Mouse (Mus musculus) common myeloid progenitor, adult 5-6 weeks (primary cell): ENCODE measurements around the gene Tuba1b. TPM values are rescaled to one million over a fixed set of nuclear protein-coding genes. Genes with fewer than 3 reads are reported as not detected.
"Not testable (repeated sequence)": the region's sequence is repeated elsewhere in the genome, so short reads cannot be mapped to it uniquely, and the experiment has no call there.

Source experiments
- ATAC-seq: replicated peaks from 2 replicates; pipeline ENCODE4 v1.8.0; 2016; ENCODE audit warnings: low read depth, mild to moderate bottlenecking, moderate TSS enrichment, inconsistent platforms; ENCODE audit not compliant: poor library complexity, severe bottlenecking
- total RNA-seq: library from RNA; stranded (forward); fragments of 200-1000, 187-1606 nt; gene quantifications from 2 replicates; pipeline ENCODE4 v1.2.3, GENCODE M21; 2017

Tuba1b gene
- total RNA-seq, 1 experiment from 2014 or later: 776 TPM

DNA sequence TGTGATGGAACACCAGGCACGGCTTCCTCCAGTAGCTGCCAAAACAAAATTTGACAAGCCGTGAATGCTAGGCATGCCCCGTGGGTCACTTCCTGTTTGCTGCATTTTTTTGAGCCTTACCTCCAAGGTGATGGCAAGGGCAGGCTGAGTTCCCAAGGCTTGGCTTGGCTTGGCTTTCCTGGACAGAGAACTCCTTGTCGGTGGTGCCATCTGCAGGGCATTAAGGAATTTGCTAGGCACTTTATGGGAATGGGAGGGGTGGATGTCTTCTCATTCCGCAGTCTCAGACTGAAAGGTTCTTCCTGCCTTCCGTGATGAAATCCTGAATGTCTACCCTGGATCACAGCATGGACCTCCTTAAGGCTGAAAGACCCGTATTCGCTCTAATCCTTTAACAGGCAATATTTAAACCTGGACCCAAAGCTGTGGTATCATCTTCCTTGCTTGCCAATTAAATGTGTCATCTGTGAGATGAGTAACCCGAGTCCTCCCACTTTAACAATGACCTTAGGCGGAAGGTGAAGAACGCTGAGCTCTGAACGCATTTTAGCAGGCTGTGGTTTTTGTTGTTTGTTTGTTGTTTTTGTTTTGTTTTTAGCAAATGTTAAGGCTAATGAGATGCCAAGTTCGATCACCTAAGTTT lies 5.6 kb downstream of the Tuba1b start:
- peak; percentile 70 for ATAC-seq

- ATAC-seq: peak; percentile 28; the same call in 1 of the 2 replicates
Measured at GRCm38 (mm10) chr15:98927566-98927965, 6.8 kb downstream of the Tuba1b start.

DNA sequence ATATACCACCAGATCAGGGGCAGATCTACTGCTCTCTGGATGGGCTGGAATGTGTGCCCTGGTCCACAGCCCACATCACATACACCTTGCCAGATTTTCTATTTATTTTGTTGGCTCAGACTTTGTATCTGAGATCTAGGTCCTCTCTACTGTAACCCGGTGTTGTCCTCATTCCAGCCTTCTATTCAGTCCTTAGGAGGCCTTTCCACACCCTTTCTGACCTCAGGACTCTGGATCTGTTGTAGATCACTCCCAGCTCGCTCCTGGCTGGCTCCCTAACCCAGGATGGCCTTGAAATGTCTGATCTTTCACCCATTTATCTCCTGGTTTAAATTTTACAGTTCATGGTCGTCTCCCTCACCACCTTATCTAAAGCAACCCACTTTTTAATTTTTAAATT lies 9.7 kb downstream of the Tuba1b start:
- ATAC-seq: no peak

DNA sequence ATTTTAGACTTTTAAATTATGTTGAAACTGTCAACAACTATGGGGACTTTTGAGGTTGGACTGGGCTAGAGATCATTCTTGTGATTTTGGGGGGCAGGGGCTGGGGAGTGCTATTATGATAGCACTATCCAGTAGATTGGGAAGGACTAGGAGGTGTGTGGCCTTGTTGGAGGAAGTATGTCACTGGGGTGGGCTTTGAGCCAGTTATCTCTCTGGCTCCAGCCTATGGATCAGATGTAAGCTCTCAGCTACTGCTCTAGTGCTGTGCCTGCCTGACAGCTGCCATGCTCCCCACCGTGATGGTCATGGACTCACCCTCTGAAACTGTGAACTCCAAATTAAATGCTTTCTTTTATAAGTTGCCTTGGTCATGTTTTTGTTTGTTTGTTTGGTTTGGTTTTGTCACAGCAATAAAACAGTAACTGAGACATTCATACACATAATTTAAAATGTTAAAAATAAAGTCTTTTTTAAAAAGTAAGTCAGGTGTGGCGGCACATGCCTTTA lies 11.3 kb downstream of the Tuba1b start:
- ATAC-seq: no peak

GRCm38 (mm10) chr15:98922581-98922980 lies 11.8 kb downstream of the Tuba1b start:
- no peak for ATAC-seq

DNA sequence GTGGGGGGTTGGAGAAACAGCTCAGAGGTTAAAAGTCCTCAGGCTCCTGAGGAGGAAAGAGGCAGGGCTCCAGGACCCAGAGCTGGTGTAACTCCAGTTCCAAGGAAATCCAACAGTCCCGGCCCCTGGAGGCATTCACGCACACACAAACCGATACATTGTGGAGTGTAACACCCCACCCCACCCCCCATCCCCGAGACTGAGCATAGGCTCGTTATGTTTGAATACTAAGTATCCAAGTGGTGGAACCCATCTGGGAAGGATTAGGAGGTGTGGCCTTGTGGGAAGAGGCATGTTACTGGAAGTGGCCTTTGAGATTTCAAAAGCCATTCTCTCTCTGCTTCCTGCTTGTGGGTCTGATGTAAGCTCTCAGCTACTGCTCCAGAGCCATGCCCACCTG lies 12.9 kb downstream of the Tuba1b start:
- no peak for ATAC-seq

DNA sequence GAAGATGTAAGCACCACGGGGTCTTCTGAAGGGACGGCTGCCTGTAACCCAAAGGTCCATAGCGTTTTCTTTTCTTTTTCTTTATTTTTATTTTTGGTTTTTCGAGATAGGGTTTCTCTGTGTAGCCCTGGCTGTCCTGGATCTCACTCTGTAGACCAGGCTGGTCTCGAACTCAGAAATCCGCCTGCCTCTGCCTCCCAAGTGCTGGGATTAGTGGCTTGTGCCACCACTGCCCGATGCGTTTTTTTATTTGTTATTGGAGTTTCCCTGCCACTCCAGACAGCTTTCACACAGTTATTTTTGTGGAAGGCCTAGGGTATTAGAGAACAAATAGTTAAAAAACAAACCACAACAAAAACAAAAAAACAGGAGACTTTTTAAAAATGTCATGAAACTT lies 15.9 kb downstream of the Tuba1b start:
- not testable (repeated sequence) for ATAC-seq

- ATAC-seq: peak; percentile 98
Measured at GRCm38 (mm10) chr15:98917538-98918498, 16.5 kb downstream of the Tuba1b start, which contains the start of gene Lmbr1l. Lmbr1l (minus strand) TSS chr15:98918231.

DNA sequence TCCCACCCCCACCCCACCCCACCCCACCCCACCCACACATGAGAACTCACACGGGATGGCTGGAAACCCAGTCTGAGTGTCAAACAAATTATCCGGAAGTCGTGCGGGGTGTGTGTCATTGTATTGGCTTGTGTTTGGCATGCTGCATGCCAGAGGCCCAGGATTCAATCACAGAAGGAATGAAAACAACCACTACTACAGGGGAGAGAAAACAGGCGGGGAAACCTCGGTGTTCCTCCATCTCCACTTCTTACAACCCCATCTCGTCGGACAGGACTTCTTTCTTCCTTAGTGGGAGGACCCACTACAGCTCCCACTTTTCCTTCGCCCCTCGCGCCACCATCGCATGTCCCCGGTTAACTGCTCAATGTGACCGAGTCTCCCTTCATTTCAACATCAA lies 17.3 kb downstream of the Tuba1b start:
- no peak for ATAC-seq

- no peak for ATAC-seq
Measured at GRCm38 (mm10) chr15:98916016-98916415, 18.3 kb downstream of the Tuba1b start.

DNA sequence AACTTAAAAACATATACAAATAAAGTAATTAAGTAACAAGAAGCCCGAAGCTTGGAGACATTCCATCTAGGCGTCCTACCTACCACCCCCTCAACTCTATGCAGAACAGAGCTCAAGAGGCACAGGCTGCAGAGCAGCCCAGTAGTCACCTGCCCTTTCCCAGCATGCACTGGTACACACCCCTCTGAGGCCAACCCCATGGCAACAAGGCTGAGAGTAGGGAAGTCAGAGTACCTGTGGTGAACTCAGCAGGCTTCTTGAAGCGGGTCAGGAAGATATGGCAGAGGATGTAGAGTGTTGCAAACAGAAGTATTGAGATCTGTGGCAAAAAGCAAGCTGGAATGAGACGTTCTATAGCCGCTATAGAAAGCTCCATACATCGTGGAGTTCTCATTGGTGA lies 19.5 kb downstream of the Tuba1b start:
- no peak for ATAC-seq

DNA sequence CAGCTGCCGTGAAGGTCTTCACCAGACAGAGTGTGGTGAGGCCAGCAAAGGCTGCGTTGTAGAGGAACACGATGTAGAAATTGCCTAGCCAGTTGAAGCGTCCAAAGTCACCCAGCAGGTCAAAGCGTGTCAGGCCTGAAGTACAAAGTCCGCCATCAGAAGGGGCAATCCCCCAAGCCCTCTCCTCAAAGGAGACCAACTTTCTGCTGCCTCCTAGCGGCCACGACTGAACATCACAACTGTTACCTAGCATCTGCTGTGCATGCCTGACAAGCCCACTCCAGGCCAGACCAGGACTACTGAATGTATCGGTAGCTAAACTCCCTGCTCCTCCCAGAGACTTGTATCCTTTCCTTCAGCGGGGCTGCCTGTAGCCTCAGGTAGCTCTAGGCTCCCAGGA lies 29.7 kb downstream of the Tuba1b start:
- 0 out of 2 replicates have a peak, but pooled peaks have one; percentile 45 for ATAC-seq

GRCm38 (mm10) chr15:98902600-98902999 lies 31.8 kb downstream of the Tuba1b start:
- ATAC-seq: no peak

DNA sequence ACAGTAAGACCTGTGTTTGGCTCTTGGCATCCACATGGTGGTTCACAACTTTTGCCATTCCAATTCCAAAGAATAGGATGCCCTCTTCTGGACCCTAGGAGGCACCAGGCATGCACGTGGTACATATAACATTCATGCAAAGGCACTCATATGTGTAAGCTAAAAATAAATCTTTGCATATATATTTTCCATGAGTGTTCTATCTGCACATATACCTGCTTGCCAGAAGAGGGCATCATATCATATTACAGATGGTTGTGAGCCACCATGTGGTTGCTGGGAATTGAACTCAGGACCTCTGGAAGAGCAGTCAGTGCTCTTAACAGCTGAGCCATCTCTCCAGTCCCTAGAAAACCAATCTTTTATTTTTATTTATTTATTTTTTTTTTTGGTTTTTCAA lies 32.8 kb downstream of the Tuba1b start:
- no peak for ATAC-seq

GRCm38 (mm10) chr15:98897928-98898800 lies 36.2 kb downstream of the Tuba1b start, which contains the start of gene Dhh:
Dhh (minus strand) TSS chr15:98898540.
- ATAC-seq: no peak; the same call in 1 of the 2 replicates

DNA sequence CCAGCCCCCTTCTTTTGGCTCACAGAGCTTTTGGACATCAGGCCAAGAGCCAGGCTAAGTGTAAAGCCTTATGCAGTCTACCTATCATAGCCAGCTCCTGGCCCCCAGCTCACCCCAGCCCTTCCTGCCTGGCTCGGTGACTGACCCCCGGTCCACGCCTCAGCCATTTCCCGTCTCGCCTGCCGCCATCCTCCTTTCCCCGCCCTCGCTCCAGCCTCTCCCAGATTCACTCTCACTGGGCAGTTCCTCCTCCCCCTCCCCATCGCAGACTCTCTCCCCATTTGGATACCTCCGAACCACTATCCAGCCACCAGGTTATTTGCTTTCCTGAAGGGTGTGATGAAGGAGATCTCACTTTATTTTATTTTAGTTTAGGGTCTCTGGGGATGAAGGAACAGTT lies 36.9 kb downstream of the Tuba1b start:
- no peak for ATAC-seq

GRCm38 (mm10) chr15:98895635-98896589 lies 38.5 kb downstream of the Tuba1b start:
- ATAC-seq: no peak

GRCm38 (mm10) chr15:98894746-98895634 lies 39.4 kb downstream of the Tuba1b start:
- ATAC-seq: no peak
